Mouse (Mus musculus) intestine, embryonic 14.5 days (tissue): ENCODE data around the gene B4galnt4. TPM values are rescaled to one million over a fixed set of nuclear protein-coding genes. Genes with fewer than 3 reads are reported as not detected.

ENCODE experiments used
- ATAC-seq: fragments of 200-750 bp; cut with Nextera tagmentation; replicated peaks from 2 replicates; pipeline ENCODE4 v1.8.0; 2017; ENCODE audit warnings: low read depth, moderate number of reproducible peaks, moderate TSS enrichment, moderate library complexity; ENCODE audit not compliant: low FRiP score, low TSS enrichment
- DNase-seq: peaks from one replicate; pipeline ENCODE4 v3.0.0-alpha.2; 2018; ENCODE audit warnings: low spot score
- H3K27ac ChIP-seq: fragments of 300-500 bp; sonication (generic); 2 replicates; pipeline ENCODE4 v1.5.1; 2014; ENCODE audit warnings: low read depth, mild to moderate bottlenecking, control low read depth
- H3K27me3 ChIP-seq: fragments of 300-500 bp; sonication (generic); replicated peaks from 2 replicates; pipeline ENCODE4 v1.6.1; 2014; ENCODE audit warnings: low read length, control low read depth; ENCODE audit not compliant: control insufficient read depth, insufficient read depth
- H3K36me3 ChIP-seq: fragments of 300-500 bp; sonication (generic); 2 replicates; pipeline ENCODE4 v1.6.1; 2014; ENCODE audit warnings: low read length, control low read depth; ENCODE audit not compliant: control insufficient read depth, insufficient read depth
- H3K4me1 ChIP-seq: fragments of 300-500 bp; sonication (generic); replicated peaks from 2 replicates; pipeline ENCODE4 v1.6.1; 2014; ENCODE audit warnings: low read length, control low read depth, mixed read lengths; ENCODE audit not compliant: control insufficient read depth, insufficient read depth
- H3K4me2 ChIP-seq: fragments of 300-500 bp; sonication (generic); 2 replicates; pipeline ENCODE4 v1.6.1; 2014; ENCODE audit warnings: low read length
- H3K4me3 ChIP-seq: fragments of 300-500 bp; sonication (generic); 2 replicates; pipeline ENCODE4 v1.5.1; 2014; ENCODE audit warnings: low read depth, low read length, control low read depth, mixed read lengths
- H3K9ac ChIP-seq: fragments of 300-500 bp; sonication (generic); 2 replicates; pipeline ENCODE4 v1.6.1; 2014; ENCODE audit warnings: mild to moderate bottlenecking, low read length
- H3K9me3 ChIP-seq: fragments of 300-500 bp; sonication (generic); 2 replicates; pipeline ENCODE4 v1.6.1; 2016; ENCODE audit warnings: low read length, control low read depth; ENCODE audit not compliant: control insufficient read depth
- WGBS: fragments of 180-500 bp; shearing (Covaris S2); extraction: QIAGEN DNeasy Blood & Tissue Kit; methylation state at CpG from one replicate; pipeline ENCODE4 v1.1.7; 2014; 5-methylcytosine and 5-hydroxymethylcytosine counted together
- polyA plus RNA-seq: library from polyadenylated mRNA; unstranded; fragments of >200 nt; fragmentation: Nextera tagmentation; extraction: Ambion mirVana; gene quantifications from 2 replicates; pipeline ENCODE4 v1.2.1, GENCODE M21; 2014

Gene B4galnt4
- polyA plus RNA-seq, 1 experiment from 2014 or later, result 9.2 TPM

GRCm38 (mm10) chr7:141061269-141061692 lies 377 bp downstream of the B4galnt4 start:
- WGBS, result under 1% methylated on average over 36 of the region's 37 CpGs
- no peaks in the 10 kb centered on the region for H3K9me3 ChIP-seq
- H3K27ac ChIP-seq, result peak overlapping the region; percentile 27; the same call in 1 of the 2 replicates
- DNase-seq, result peak; percentile 66
- peak overlapping the region; percentile 74 for H3K4me3 ChIP-seq
- H3K36me3 ChIP-seq, result peaks cover 15% of the 10 kb centered on the region
- peak overlapping the region; percentile 97 for H3K4me2 ChIP-seq
- H3K9ac ChIP-seq, result peak overlapping the region; percentile 83
- no peaks in the 10 kb centered on the region for H3K27me3 ChIP-seq
- ATAC-seq, result peak; percentile 59
- peaks cover 15% of the 10 kb centered on the region; the same call in 1 of the 2 replicates for H3K4me1 ChIP-seq

- H3K9ac ChIP-seq, result no peak overlapping the region
- H3K9me3 ChIP-seq, result no peaks in the 10 kb centered on the region
- ATAC-seq (no peak), DNase-seq (no peak)
- no peak overlapping the region for H3K4me2 ChIP-seq
- no peak overlapping the region for H3K27ac ChIP-seq
- H3K36me3 ChIP-seq, result peaks cover 17% of the 10 kb centered on the region
- 87% methylated on average over 7 of the region's 7 CpGs for WGBS
- H3K4me3 ChIP-seq, result no peak overlapping the region
- no peaks in the 10 kb centered on the region for H3K27me3 ChIP-seq
- H3K4me1 ChIP-seq, result peaks cover 15% of the 10 kb centered on the region; the same call in 1 of the 2 replicates
These were observed 1.6 kb downstream of the B4galnt4 start for GRCm38 (mm10) chr7:141062525-141062924.

- no peaks in the 10 kb centered on the region for H3K9me3 ChIP-seq
- DNase-seq, result no peak
- 89% methylated on average over 3 of the region's 3 CpGs for WGBS
- H3K4me3 ChIP-seq, result no peak overlapping the region
- peaks cover 18% of the 10 kb centered on the region for H3K36me3 ChIP-seq
- no peak overlapping the region for H3K4me2 ChIP-seq
- H3K27ac ChIP-seq, result no peak overlapping the region
- no peak overlapping the region for H3K9ac ChIP-seq
- peaks cover 15% of the 10 kb centered on the region; the same call in 1 of the 2 replicates for H3K4me1 ChIP-seq
- no peak for ATAC-seq
- no peaks in the 10 kb centered on the region for H3K27me3 ChIP-seq
These were observed 2.4 kb downstream of the B4galnt4 start for GRCm38 (mm10) chr7:141063353-141063752.

GRCm38 (mm10) chr7:141064175-141064574 lies 3.3 kb downstream of the B4galnt4 start:
- Histone ChIP-seq H3K36me3 (peaks cover 23% of the 10 kb centered on the region), H3K9me3 (no peaks in the 10 kb centered on the region), H3K27me3 (no peaks in the 10 kb centered on the region), H3K27ac (no peak overlapping the region), H3K9ac (no peak overlapping the region), H3K4me2 (no peak overlapping the region), H3K4me3 (no peak overlapping the region), H3K4me1 (peaks cover 15% of the 10 kb centered on the region; the same call in 1 of the 2 replicates)
- ATAC-seq (peak; percentile 20; the same call in 1 of the 2 replicates), DNase-seq (no peak)
- WGBS, result 68% methylated on average over 7 of the region's 7 CpGs

- ATAC-seq (no peak), DNase-seq (no peak)
- H3K4me1 ChIP-seq, result peaks cover 15% of the 10 kb centered on the region; the same call in 1 of the 2 replicates
- H3K27me3 ChIP-seq, result no peaks in the 10 kb centered on the region
- H3K27ac ChIP-seq, result no peak overlapping the region
- 90% methylated on average over 7 of the region's 7 CpGs for WGBS
- no peak overlapping the region for H3K4me2 ChIP-seq
- H3K4me3 ChIP-seq, result no peak overlapping the region
- no peaks in the 10 kb centered on the region for H3K9me3 ChIP-seq
- H3K9ac ChIP-seq, result no peak overlapping the region
- peaks cover 23% of the 10 kb centered on the region for H3K36me3 ChIP-seq
These were observed 3.7 kb downstream of the B4galnt4 start for GRCm38 (mm10) chr7:141064576-141064975.

GRCm38 (mm10) chr7:141068351-141068750 lies 7.4 kb downstream of the B4galnt4 start:
- ATAC-seq, result no peak
- Histone ChIP-seq H3K4me3 (no peak overlapping the region), H3K9ac (no peak overlapping the region), H3K36me3 (peaks cover 23% of the 10 kb centered on the region), H3K27me3 (peaks cover 15% of the 10 kb centered on the region), H3K27ac (no peak overlapping the region), H3K4me2 (no peak overlapping the region), H3K9me3 (no peaks in the 10 kb centered on the region), H3K4me1 (0 out of 2 replicates have a peak, but pooled peaks cover 8% of the 10 kb centered on the region)
- 76% methylated on average over 19 of the region's 19 CpGs for WGBS
- DNase-seq, result no peak

- Histone ChIP-seq H3K36me3 (peaks cover 8% of the 10 kb centered on the region; the same call in 1 of the 2 replicates), H3K4me3 (peak overlapping the region; percentile 34), H3K9me3 (no peaks in the 10 kb centered on the region), H3K4me2 (peak overlapping the region; percentile 81), H3K27me3 (peaks cover 15% of the 10 kb centered on the region), H3K4me1 (0 out of 2 replicates have a peak, but pooled peaks cover 5% of the 10 kb centered on the region), H3K27ac (no peak overlapping the region), H3K9ac (peak overlapping the region; percentile 43)
- peak; percentile 28 for ATAC-seq
- peak; percentile 95 for DNase-seq
- WGBS, result under 1% methylated on average over 51 of the region's 51 CpGs
These were observed 9.4 kb downstream of the B4galnt4 start for GRCm38 (mm10) chr7:141070058-141070862.

- no peak for DNase-seq
- H3K27me3 ChIP-seq, result peaks cover 15% of the 10 kb centered on the region
- H3K9me3 ChIP-seq, result no peaks in the 10 kb centered on the region
These were observed 11.3 kb downstream of the B4galnt4 start for GRCm38 (mm10) chr7:141072017-141072745.

More at GRCm38 (mm10) chr7:141072017-141072745, 11.3 kb downstream of the B4galnt4 start:
- 30% methylated on average over 23 of the region's 23 CpGs for WGBS
- Histone ChIP-seq H3K27ac (no peak overlapping the region), H3K4me3 (no peak overlapping the region), H3K4me2 (no peak overlapping the region), H3K36me3 (0 out of 2 replicates have a peak, but pooled peaks cover 8% of the 10 kb centered on the region), H3K4me1 (0 out of 2 replicates have a peak, but pooled peaks cover 5% of the 10 kb centered on the region), H3K9ac (no peak overlapping the region)
- no peak for ATAC-seq
